Mouse (Mus musculus) CH12.LX (cell line): Measurements from ENCODE around the gene Ppp2r5c. TPM values are rescaled to one million over a fixed set of nuclear protein-coding genes. Genes with fewer than 3 reads are reported as not detected.

Experiments used
- DNase-seq: peaks from one replicate; pipeline ENCODE4 v3.0.0-alpha.2; 2013; ENCODE audit errors: extremely low read depth
- H3K27ac ChIP-seq: 2 replicates; pipeline ENCODE4 v1.5.1; 2012; ENCODE audit warnings: low read depth, mild to moderate bottlenecking, control low read depth, moderate library complexity; ENCODE audit not compliant: insufficient read depth
- H3K27me3 ChIP-seq: replicated peaks from 2 replicates; pipeline ENCODE3; 2012; ENCODE audit warnings: inconsistent platforms
- H3K36me3 ChIP-seq, 2 experiments: replicated peaks in 1 of 2; 2 replicates each; pipeline versions ENCODE3 to v1.6.1; 2012; ENCODE audit warnings: inconsistent platforms in 1 of 2, low read length in 1 of 2, mild to moderate bottlenecking in 1 of 2, mixed read lengths in 1 of 2, moderate library complexity in 1 of 2; ENCODE audit not compliant: control insufficient read depth in 1 of 2, insufficient read depth in 1 of 2
- H3K4me1 ChIP-seq, 2 experiments: 2 replicates each; pipeline ENCODE4 v1.6.1; 2012; ENCODE audit warnings: inconsistent platforms in 1 of 2, moderate library complexity in 1 of 2; ENCODE audit not compliant: insufficient read depth in 2 of 2, control insufficient read depth in 1 of 2
- H3K4me2 ChIP-seq: 2 replicates; pipeline ENCODE4 v1.6.1; 2012; ENCODE audit warnings: low read depth, mild to moderate bottlenecking, control low read depth; ENCODE audit not compliant: poor library complexity, insufficient read depth, severe bottlenecking
- H3K4me3 ChIP-seq, 3 experiments: fragments of 150-350 bp in 1 of 3; sonication (generic) in 1 of 3; replicated peaks in 1 of 3; 2 replicates each; pipeline versions ENCODE3 to v1.5.1; 2011 to 2012; ENCODE audit warnings: low read depth in 2 of 3, low read length in 2 of 3, mild to moderate bottlenecking in 2 of 3, moderate library complexity in 2 of 3, control low read depth in 1 of 3, improper control_type of control experiment in 1 of 3, inconsistent platforms in 1 of 3, mixed read lengths in 1 of 3; ENCODE audit not compliant: poor library complexity in 1 of 3
- H3K79me2 ChIP-seq: replicated peaks from 2 replicates; pipeline ENCODE4 v1.6.1; 2012; ENCODE audit warnings: mild to moderate bottlenecking, moderate library complexity; ENCODE audit not compliant: control insufficient read depth, poor library complexity, insufficient read depth, severe bottlenecking; ENCODE audit errors: extremely low read depth
- H3K9ac ChIP-seq: 2 replicates; pipeline ENCODE4 v1.6.1; 2012; ENCODE audit warnings: low read depth, mild to moderate bottlenecking, control low read depth, moderate library complexity; ENCODE audit not compliant: insufficient read depth
- H3K9me3 ChIP-seq: replicated peaks from 2 replicates; pipeline ENCODE3; 2012; ENCODE audit warnings: low read length, inconsistent platforms, mixed read lengths
- BHLHE40 ChIP-seq: IDR thresholded peaks from 2 replicates; pipeline ENCODE4 v1.6.1; 2011; ENCODE audit warnings: mild to moderate bottlenecking, low read depth, low read length, improper control_type of control experiment
- ELF1 ChIP-seq: IDR thresholded peaks from 2 replicates; pipeline ENCODE4 v1.6.1; 2014; ENCODE audit warnings: low read depth, mild to moderate bottlenecking, inconsistent platforms, low read length, improper control_type of control experiment
- EP300 ChIP-seq: IDR thresholded peaks from 2 replicates; pipeline ENCODE4 v1.6.1; 2011; ENCODE audit warnings: low read length, improper control_type of control experiment
- GABPA ChIP-seq: IDR thresholded peaks from 2 replicates; pipeline ENCODE4 v1.6.1; 2012; ENCODE audit warnings: low read depth, low read length, improper control_type of control experiment, inconsistent platforms; ENCODE audit not compliant: insufficient replicate concordance
- JUN ChIP-seq: IDR thresholded peaks from 2 replicates; pipeline ENCODE4 v1.6.1; 2011; ENCODE audit warnings: low read depth, mild to moderate bottlenecking, low read length, improper control_type of control experiment, moderate library complexity; ENCODE audit not compliant: insufficient read depth
- MAX ChIP-seq: IDR thresholded peaks from 2 replicates; pipeline ENCODE4 v1.6.1; 2011; ENCODE audit warnings: low read length, improper control_type of control experiment
- MAZ ChIP-seq: IDR thresholded peaks from 2 replicates; pipeline ENCODE4 v1.6.1; 2012; ENCODE audit warnings: low read depth, mild to moderate bottlenecking, inconsistent platforms, low read length, improper control_type of control experiment, moderate library complexity
- MEF2A ChIP-seq: IDR thresholded peaks from 2 replicates; pipeline ENCODE4 v1.6.1; 2014; ENCODE audit warnings: low read depth, mild to moderate bottlenecking, inconsistent platforms, low read length, improper control_type of control experiment, borderline replicate concordance
- MYC ChIP-seq: IDR thresholded peaks from 2 replicates; pipeline ENCODE4 v1.6.1; 2011; ENCODE audit warnings: low read depth, mild to moderate bottlenecking, improper control_type of control experiment, low read length
- NRF1 ChIP-seq: IDR thresholded peaks from 2 replicates; pipeline ENCODE4 v1.6.1; 2014; ENCODE audit warnings: low read depth, mild to moderate bottlenecking, inconsistent platforms, low read length, improper control_type of control experiment, moderate library complexity
- PAX5 ChIP-seq: IDR thresholded peaks from 2 replicates; pipeline ENCODE4 v1.6.1; 2012; ENCODE audit warnings: low read length, inconsistent platforms, mixed read lengths
- POLR2A ChIP-seq: IDR thresholded peaks from 2 replicates; pipeline ENCODE4 v1.6.1; 2011; ENCODE audit warnings: low read depth, mild to moderate bottlenecking, improper control_type of control experiment, low read length
- POLR2AphosphoS2 ChIP-seq: IDR thresholded peaks from 2 replicates; pipeline ENCODE4 v1.6.1; 2011; ENCODE audit warnings: low read depth, low read length, improper control_type of control experiment
- RAD21 ChIP-seq: IDR thresholded peaks from 2 replicates; pipeline ENCODE4 v1.6.1; 2011; ENCODE audit warnings: low read depth, mild to moderate bottlenecking, low read length, improper control_type of control experiment, moderate library complexity
- RCOR1 ChIP-seq: conservative IDR thresholded peaks from 2 replicates; pipeline ENCODE4 v1.6.1; 2012; ENCODE audit warnings: low read depth, mild to moderate bottlenecking, inconsistent platforms, low read length, improper control_type of control experiment
- SIN3A ChIP-seq: IDR thresholded peaks from 2 replicates; pipeline ENCODE4 v1.6.1; 2012; ENCODE audit warnings: low read length, improper control_type of control experiment, inconsistent platforms
- SMC3 ChIP-seq: IDR thresholded peaks from 2 replicates; pipeline ENCODE4 v1.6.1; 2011; ENCODE audit warnings: low read depth, low read length, improper control_type of control experiment
- TBP ChIP-seq: conservative IDR thresholded peaks from 2 replicates; pipeline ENCODE4 v1.6.1; 2011; ENCODE audit warnings: low read depth, low read length, improper control_type of control experiment
- USF2 ChIP-seq: conservative IDR thresholded peaks from 2 replicates; pipeline ENCODE4 v1.6.1; 2011; ENCODE audit warnings: low read depth, low read length, improper control_type of control experiment
- ZC3H11A ChIP-seq: IDR thresholded peaks from 2 replicates; pipeline ENCODE4 v1.6.1; 2012; ENCODE audit warnings: low read depth, mild to moderate bottlenecking, inconsistent platforms, low read length, improper control_type of control experiment
- dilution Hi-C: fragments of 300-500 bp; cut with MboI; formaldehyde crosslinking; loops from 2 replicates; pipeline ENCODE4 v1.14.3; 2020; ENCODE audit warnings: low sequenced_read_pairs; ENCODE audit not compliant: extremely low pct_unique_long_range_greater_than_20kb, extremely low pct_ligation_motif_present
- in situ Hi-C: fragments of 300-500 bp; cut with MboI; formaldehyde crosslinking; loops from 3 replicates; pipeline ENCODE4 v1.14.3; 2019; ENCODE audit warnings: low sequenced_read_pairs, low pct_ligation_motif_present, low pct_unique_long_range_greater_than_20kb, mixed read lengths
- polyA plus RNA-seq: library from polyadenylated mRNA; unstranded; fragments of >175 nt; gene quantifications from 2 replicates; pipeline ENCODE4 v1.2.1, GENCODE M21; 2012; ENCODE audit warnings: low read depth; ENCODE audit not compliant: insufficient read length
- total RNA-seq, 2 experiments: library from RNA; depleted of rRNA; stranded (reverse); fragments of 300-350 nt in 1 of 2; fragments of >200 nt in 1 of 2; gene quantifications; 2 replicates each; pipeline ENCODE4 v1.2.3; 2012 to 2014

The Ppp2r5c gene
- total and polyA plus RNA-seq, 3 experiments: 71.6 to 111 (median 97.7) TPM

DNA sequence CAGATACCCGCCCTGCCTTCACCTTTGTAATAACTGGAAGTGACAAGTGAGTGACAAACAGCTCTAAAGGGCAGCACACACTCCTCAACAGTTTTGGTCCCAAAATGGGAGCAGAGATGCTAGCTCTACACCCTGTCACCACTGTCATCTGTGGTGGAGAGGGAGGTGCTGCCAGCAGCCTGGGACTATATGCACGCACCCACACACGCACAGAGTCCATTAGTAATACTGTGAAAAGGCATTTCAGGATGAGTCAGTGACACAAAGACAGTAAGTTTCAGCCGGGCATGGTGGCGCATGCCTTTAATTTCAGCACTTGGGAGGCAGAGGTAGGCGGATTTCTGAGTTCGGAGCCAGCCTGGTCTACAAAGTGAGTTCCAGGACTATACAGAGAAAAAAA, 111.3 kb downstream of the Ppp2r5c start:
- no peak for DNase-seq
- H3K4me2 ChIP-seq: no peak overlapping the region
- H3K79me2 ChIP-seq: no peaks in the 10 kb centered on the region
- no peaks in the 10 kb centered on the region; a peak in 1 of 4 replicates for H3K4me1 ChIP-seq
- TF ChIP-seq USF2 (no peak), NRF1 (no peak), SIN3A (no peak), MAZ (no peak)
- TF ChIP-seq, all 38 proteins: peak for 0
- Histone ChIP-seq H3K9me3 (no peaks in the 10 kb centered on the region), H3K4me3 (no peak overlapping the region), H3K27ac (no peak overlapping the region), H3K36me3 (peaks cover 53 to 89% of the 10 kb centered on the region in 2 experiments), H3K27me3 (no peaks in the 10 kb centered on the region), H3K9ac (no peak overlapping the region)
- dilution Hi-C loops: no loop called here
- in situ Hi-C loops: no loop called here

DNA sequence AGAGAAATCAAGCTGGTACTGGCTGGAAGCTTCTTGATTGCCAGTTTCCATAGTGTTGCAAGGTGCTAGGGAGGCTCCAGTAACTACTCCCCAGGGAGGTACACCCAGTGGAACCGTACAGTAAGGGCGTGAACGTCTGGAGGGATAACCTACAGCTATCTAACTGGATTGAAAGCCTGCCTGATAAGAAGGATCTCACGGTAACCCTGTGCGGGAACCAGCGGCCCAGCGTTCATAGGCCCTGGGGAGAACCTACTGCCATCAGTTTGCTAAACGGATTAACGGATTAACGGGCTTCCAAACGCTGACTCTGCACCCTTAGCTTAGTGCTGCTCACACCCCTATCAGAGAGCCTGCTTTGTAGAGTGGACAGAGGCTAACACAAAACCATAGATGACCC, 116.5 kb downstream of the Ppp2r5c start:
- dilution Hi-C loops (no loop called here), in situ Hi-C loops (no loop called here)
- no peaks in the 10 kb centered on the region for H3K27me3 ChIP-seq
- H3K36me3 ChIP-seq: peaks cover 51 to 89% of the 10 kb centered on the region in 2 experiments
- DNase-seq: no peak
- no peak overlapping the region for H3K4me2 ChIP-seq
- H3K9ac ChIP-seq: no peak overlapping the region
- H3K4me1 ChIP-seq: no peaks in the 10 kb centered on the region
- no peak overlapping the region for H3K4me3 ChIP-seq
- no peak overlapping the region for H3K27ac ChIP-seq
- no peaks in the 10 kb centered on the region for H3K9me3 ChIP-seq
- no peaks in the 10 kb centered on the region for H3K79me2 ChIP-seq
- TF ChIP-seq BHLHE40 (no peak), JUN (no peak), ELF1 (no peak), TBP (no peak), POLR2A (no peak), MEF2A (no peak), EP300 (no peak), RCOR1 (no peak), NRF1 (no peak), RAD21 (no peak), ZC3H11A (no peak), PAX5 (no peak), GABPA (no peak), MAX (no peak), MYC (no peak), POLR2AphosphoS2 (no peak), SMC3 (no peak)
